Mouse (Mus musculus) cortical plate, adult 2 months (tissue): ENCODE results near the gene Cdc40. TPM values are rescaled to one million over a fixed set of nuclear protein-coding genes. Genes with fewer than 3 reads are reported as not detected.

Experiments used
- H3K27ac ChIP-seq: fragments of 200-500 bp; 2 replicates; pipeline ENCODE4 v1.5.1; 2012; ENCODE audit warnings: low read length, control low read depth, inconsistent platforms; ENCODE audit not compliant: insufficient read depth
- H3K4me1 ChIP-seq: fragments of 200-500 bp; 2 replicates; pipeline ENCODE4 v1.6.1; 2011; ENCODE audit warnings: low read length; ENCODE audit not compliant: control insufficient read depth, insufficient read depth
- H3K4me3 ChIP-seq: fragments of 200-500 bp; 2 replicates; pipeline ENCODE4 v1.5.1; 2011; ENCODE audit warnings: mild to moderate bottlenecking, low read length, control low read depth; ENCODE audit not compliant: insufficient read depth
- CTCF ChIP-seq: fragments of 200-500 bp; IDR thresholded peaks from 2 replicates; pipeline ENCODE4 v1.5.1; 2011; ENCODE audit warnings: mild to moderate bottlenecking, control low read depth, low read length; ENCODE audit not compliant: insufficient read depth; ENCODE audit errors: extremely low read depth
- POLR2A ChIP-seq: fragments of 200-500 bp; IDR thresholded peaks from 2 replicates; pipeline ENCODE4 v1.6.1; 2011; ENCODE audit warnings: mild to moderate bottlenecking, low read length, control low read depth; ENCODE audit not compliant: insufficient read depth; ENCODE audit errors: extremely low read depth
- polyA plus RNA-seq: library from polyadenylated mRNA; depleted of rRNA; stranded (reverse); fragments of >200 nt; gene quantifications from 2 replicates; pipeline ENCODE4 v1.2.3, GENCODE M21; 2012

Gene Cdc40
- polyA plus RNA-seq, 1 experiment, result 30.0 TPM

GRCm38 (mm10) chr10:40896656-40897055, 13.5 kb upstream of the Cdc40 start:
- TF ChIP-seq CTCF, result no peak
- no peak for TF ChIP-seq POLR2A
- Histone ChIP-seq H3K27ac (no peak overlapping the region), H3K4me1 (peaks cover 13% of the 10 kb centered on the region), H3K4me3 (no peak overlapping the region)

- H3K27ac ChIP-seq, result no peak overlapping the region
- TF ChIP-seq CTCF (no peak), POLR2A (no peak)
- no peak overlapping the region for H3K4me3 ChIP-seq
- peaks cover 12% of the 10 kb centered on the region for H3K4me1 ChIP-seq
These were observed 12.7 kb upstream of the Cdc40 start for GRCm38 (mm10) chr10:40895765-40896164.

GRCm38 (mm10) chr10:40889146-40889545, 6.0 kb upstream of the Cdc40 start:
- peaks cover 3% of the 10 kb centered on the region for H3K4me1 ChIP-seq
- TF ChIP-seq CTCF (no peak), POLR2A (no peak)
- H3K4me3 ChIP-seq, result no peak overlapping the region
- no peak overlapping the region for H3K27ac ChIP-seq

GRCm38 (mm10) chr10:40887316-40887715, 4.2 kb upstream of the Cdc40 start:
- Histone ChIP-seq H3K27ac (0 out of 2 replicates have a peak overlapping the region, but pooled peaks have one; percentile 36), H3K4me1 (peaks cover 2% of the 10 kb centered on the region), H3K4me3 (peak overlapping the region; percentile 36; the same call in 1 of the 2 replicates)
- TF ChIP-seq POLR2A (no peak), CTCF (no peak)

- no peak overlapping the region for H3K27ac ChIP-seq
- peaks cover 2% of the 10 kb centered on the region for H3K4me1 ChIP-seq
- H3K4me3 ChIP-seq, result peak overlapping the region; percentile 77; the same call in 1 of the 2 replicates
- no peak for TF ChIP-seq CTCF
- no peak for TF ChIP-seq POLR2A
These were observed 2.3 kb upstream of the Cdc40 start for GRCm38 (mm10) chr10:40885432-40885831.

GRCm38 (mm10) chr10:40884279-40884806, 1.2 kb upstream of the Cdc40 start:
- H3K27ac ChIP-seq, result peak overlapping the region; percentile 99
- peaks cover 2% of the 10 kb centered on the region for H3K4me1 ChIP-seq
- TF ChIP-seq CTCF, result peak; percentile 52; the same call in 1 of the 2 replicates
- peak; percentile 43; the same call in 1 of the 2 replicates for TF ChIP-seq POLR2A
- H3K4me3 ChIP-seq, result peak overlapping the region; percentile 77

GRCm38 (mm10) chr10:40883644-40884278, 650 bp upstream of the Cdc40 start:
- H3K4me3 ChIP-seq, result peak overlapping the region; percentile 77
- no peak for TF ChIP-seq CTCF
- 0 out of 2 replicates have a peak, but pooled peaks have one; percentile 7 for TF ChIP-seq POLR2A
- peaks cover 4% of the 10 kb centered on the region for H3K4me1 ChIP-seq
- peak overlapping the region; percentile 99 for H3K27ac ChIP-seq

GRCm38 (mm10) chr10:40882333-40882732, 778 bp downstream of the Cdc40 start:
- Histone ChIP-seq H3K4me1 (peaks cover 3% of the 10 kb centered on the region; the same call in 1 of the 2 replicates), H3K4me3 (peak overlapping the region; percentile 77), H3K27ac (peak overlapping the region; percentile 62; the same call in 1 of the 2 replicates)
- TF ChIP-seq POLR2A (no peak), CTCF (no peak)

- TF ChIP-seq CTCF (no peak), POLR2A (peak; percentile 23; the same call in 1 of the 2 replicates)
- Histone ChIP-seq H3K4me1 (peaks cover 3% of the 10 kb centered on the region; the same call in 1 of the 2 replicates), H3K27ac (no peak overlapping the region), H3K4me3 (peak overlapping the region; percentile 77; the same call in 1 of the 2 replicates)
These were observed 1.9 kb downstream of the Cdc40 start for GRCm38 (mm10) chr10:40881236-40881635.
